Mouse (Mus musculus): ENCODE data around the gene Gm382.

GRCm38 (mm10) chrX:127091282-127091681 lies 51.5 kb downstream of the Gm382 start:
- no peak for TF ChIP-seq CTCF (IDR thresholded peaks at IDR 0.05; ENCODE audit: low read depth)
- TF ChIP-seq EP300 (IDR thresholded peaks at IDR 0.05; ENCODE audit: low read depth): no peak

Data from heart, postnatal 0 days (tissue).